Mouse (Mus musculus): ENCODE measurements around the gene Spred2. TPM values are rescaled to one million over a fixed set of nuclear protein-coding genes. Genes with fewer than 3 reads are reported as not detected.

Gene Spred2
- total RNA-seq, 2 experiments from 2014 or later = 79.2 to 82.6 TPM

- DNase-seq (ENCODE audit: low spot score in 2 of 2) = no peak
Measured at GRCm38 (mm10) chr11:19982779-19983178, 58.6 kb downstream of the Spred2 start.

GRCm38 (mm10) chr11:19983298-19983697 is 59.1 kb downstream of the Spred2 start:
- DNase-seq (ENCODE audit: low spot score in 2 of 2) = no peak

- DNase-seq (ENCODE audit: low spot score in 2 of 2) = no peak
Measured at GRCm38 (mm10) chr11:19984029-19984428, 59.9 kb downstream of the Spred2 start.

- no peak for DNase-seq (ENCODE audit: low spot score in 2 of 2)
Measured at GRCm38 (mm10) chr11:19985283-19985854, 61.2 kb downstream of the Spred2 start.

- no peak for DNase-seq (ENCODE audit: low spot score in 2 of 2)
Measured at GRCm38 (mm10) chr11:19986443-19986861, 62.3 kb downstream of the Spred2 start.

GRCm38 (mm10) chr11:19986871-19987755 is 62.9 kb downstream of the Spred2 start:
- DNase-seq (ENCODE audit: low spot score in 2 of 2) = no peak

GRCm38 (mm10) chr11:19987756-19988091 is 63.5 kb downstream of the Spred2 start:
- DNase-seq (ENCODE audit: low spot score in 2 of 2) = no peak

GRCm38 (mm10) chr11:19988224-19988623 is 64.0 kb downstream of the Spred2 start:
- no peak for DNase-seq (ENCODE audit: low spot score in 2 of 2)

- DNase-seq (ENCODE audit: low spot score in 2 of 2) = no peak
Measured at GRCm38 (mm10) chr11:19988631-19989030, 64.5 kb downstream of the Spred2 start.

GRCm38 (mm10) chr11:19989141-19989910 is 65.2 kb downstream of the Spred2 start:
- DNase-seq (ENCODE audit: low spot score in 2 of 2) = no peak

- DNase-seq (ENCODE audit: low spot score in 2 of 2) = no peak
Measured at GRCm38 (mm10) chr11:19990731-19991130, 66.6 kb downstream of the Spred2 start.

- DNase-seq (ENCODE audit: low spot score in 2 of 2) = no peak
Measured at GRCm38 (mm10) chr11:19991303-19991976, 67.3 kb downstream of the Spred2 start.

- DNase-seq (ENCODE audit: low spot score in 2 of 2) = no peak
Measured at GRCm38 (mm10) chr11:19992341-19993281, 68.4 kb downstream of the Spred2 start.

- no peak for DNase-seq (ENCODE audit: low spot score in 2 of 2)
Measured at GRCm38 (mm10) chr11:19993753-19994152, 69.6 kb downstream of the Spred2 start.

- DNase-seq (ENCODE audit: low spot score in 2 of 2) = no peak
Measured at GRCm38 (mm10) chr11:19994262-19994790, 70.2 kb downstream of the Spred2 start.

- DNase-seq (ENCODE audit: low spot score in 2 of 2) = no peak
Measured at GRCm38 (mm10) chr11:19997940-19998339, 73.8 kb downstream of the Spred2 start.

GRCm38 (mm10) chr11:20002883-20003282 is 78.7 kb downstream of the Spred2 start:
- DNase-seq (ENCODE audit: low spot score in 2 of 2) = no peak

GRCm38 (mm10) chr11:20007701-20008100 is 83.5 kb downstream of the Spred2 start:
- no peak for DNase-seq (ENCODE audit: low spot score in 2 of 2)

GRCm38 (mm10) chr11:20011210-20011978 is 87.2 kb downstream of the Spred2 start:
- DNase-seq (ENCODE audit: low spot score in 2 of 2) = no peak
